Mouse (Mus musculus): ENCODE data around the gene Scamp5. TPM values are rescaled to one million over a fixed set of nuclear protein-coding genes. Genes with fewer than 3 reads are reported as not detected.

The Scamp5 gene
- 7.2 and 8.2 TPM in 2 replicates for polyA plus RNA-seq (2015; fragmentation: Nextera tagmentation; extraction: Ambion mirVana)

DNA sequence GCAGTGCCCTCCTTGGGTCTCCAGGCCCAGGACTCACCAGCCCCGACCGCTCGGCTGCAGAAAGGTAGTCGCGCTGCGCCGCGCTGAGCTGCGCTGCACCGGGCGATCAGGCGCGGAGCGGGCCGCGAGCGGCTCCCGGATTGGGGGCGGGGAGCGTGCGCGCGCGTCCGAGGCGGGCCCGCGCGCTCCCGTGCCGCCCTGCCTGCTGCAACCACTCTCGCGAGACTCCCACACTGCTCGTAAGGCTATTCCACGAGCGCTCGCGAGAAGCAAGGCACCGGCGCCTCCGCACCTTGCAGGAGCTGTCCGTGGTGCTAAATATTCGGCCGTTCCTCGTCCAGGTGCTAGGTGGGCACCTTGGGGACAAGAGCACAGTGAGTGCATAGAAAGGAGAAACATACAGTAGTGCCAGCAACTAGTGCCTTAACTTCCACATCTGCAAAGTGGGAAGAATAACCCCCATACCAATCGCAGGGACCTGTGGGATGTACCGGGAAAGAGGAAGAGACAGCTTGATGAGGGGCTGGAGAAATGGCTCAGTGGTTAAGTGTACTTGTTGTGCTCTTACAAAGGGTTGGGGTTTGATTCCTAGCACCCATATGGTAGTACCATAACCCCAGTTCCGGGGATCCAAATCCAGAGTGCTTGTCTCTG lies at the start of gene Scamp5:
TSS of gene Scamp5 (minus strand) at position 165 of the 654 bp plus-strand sequence.
- DNase-seq = peak; percentile 67
- H3K4me3 ChIP-seq (replicated peaks) = peak within 1 kb of the TSS; percentile 61
- H3K27me3 ChIP-seq = peaks cover 26% of the 10 kb centered on the region
- H3K9ac ChIP-seq = peak within 1 kb of the TSS; percentile 62
- no peaks in the 10 kb centered on the region for H3K36me3 ChIP-seq
- H3K4me2 ChIP-seq = peak within 1 kb of the TSS; percentile 70
- H3K4me1 ChIP-seq (replicated peaks) = peaks cover 29% of the 10 kb centered on the region
- 1% methylated on average over 48 of the region's 48 CpGs for WGBS (ENCODE audit: insufficient replicate concordance)
- H3K9me3 ChIP-seq (replicated peaks) = no peaks in the 10 kb centered on the region
- H3K27ac ChIP-seq = no peak within 1 kb of the TSS
- peak; percentile 74 for ATAC-seq (ENCODE audit: low read depth)

GRCm38 (mm10) chr9:57517113-57517512 lies 49.3 kb upstream of the Scamp5 start:
- DNase-seq = peak; percentile 51
- no peak overlapping the region for H3K27ac ChIP-seq
- H3K9me3 ChIP-seq (replicated peaks) = no peaks in the 10 kb centered on the region
- H3K4me1 ChIP-seq (replicated peaks) = peaks cover 11% of the 10 kb centered on the region
- peaks cover 6% of the 10 kb centered on the region; the same call in 1 of the 2 replicates for H3K27me3 ChIP-seq
- H3K4me3 ChIP-seq (replicated peaks) = no peak overlapping the region
- no peak overlapping the region for H3K9ac ChIP-seq
- 4% methylated on average over 3 of the region's 3 CpGs for WGBS (ENCODE audit: insufficient replicate concordance)
- ATAC-seq (ENCODE audit: low read depth) = no peak
- no peak overlapping the region for H3K4me2 ChIP-seq
- no peaks in the 10 kb centered on the region for H3K36me3 ChIP-seq

DNA sequence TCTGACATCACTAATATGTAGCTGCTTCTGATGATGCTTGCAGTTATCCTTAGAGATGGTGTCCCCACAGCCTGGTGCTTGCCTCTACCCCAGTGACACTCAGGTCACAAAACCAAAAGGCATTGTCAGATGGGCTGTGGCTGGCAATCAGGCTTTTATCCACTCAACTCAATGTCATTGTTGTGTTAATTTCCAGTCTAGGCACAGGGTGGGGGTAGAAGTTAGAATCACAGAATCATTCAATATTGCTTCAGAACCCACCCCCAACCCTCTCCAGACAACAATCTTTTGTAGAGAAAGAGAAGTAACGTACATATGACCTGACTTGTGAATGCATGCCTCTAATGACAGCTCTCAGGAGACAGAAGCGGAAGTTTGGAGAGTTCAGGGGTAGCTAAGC lies 42.7 kb upstream of the Scamp5 start:
- Histone ChIP-seq H3K4me1 (replicated peaks) (peaks cover 25% of the 10 kb centered on the region), H3K4me2 (no peak overlapping the region), H3K27me3 (peaks cover 43% of the 10 kb centered on the region), H3K9ac (no peak overlapping the region), H3K4me3 (replicated peaks) (no peak overlapping the region), H3K36me3 (no peaks in the 10 kb centered on the region), H3K9me3 (replicated peaks) (no peaks in the 10 kb centered on the region), H3K27ac (no peak overlapping the region)
- ATAC-seq (ENCODE audit: low read depth) (no peak), DNase-seq (no peak)
- 37% methylated on average over 2 of the region's 2 CpGs for WGBS (ENCODE audit: insufficient replicate concordance)

DNA sequence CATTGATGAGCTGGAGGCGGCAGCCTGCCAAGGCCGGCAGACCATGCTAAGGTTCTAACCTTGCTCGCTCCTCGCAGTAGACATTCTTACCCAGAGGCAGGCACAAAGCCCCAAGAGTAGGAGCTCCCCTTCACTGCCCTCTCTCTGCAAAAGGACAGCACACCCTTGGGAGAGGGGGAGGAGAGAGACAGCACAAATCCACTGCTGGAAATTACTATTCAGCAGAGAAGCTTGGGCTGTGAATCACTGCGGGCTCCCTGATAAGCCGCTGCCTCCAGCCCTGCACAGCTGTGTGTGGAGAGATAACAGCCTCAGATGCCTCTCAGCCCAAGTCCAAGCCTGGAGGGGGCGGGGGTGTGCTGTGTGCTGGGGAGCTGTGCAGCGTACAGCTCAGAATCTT lies 37.8 kb upstream of the Scamp5 start:
- Histone ChIP-seq H3K9me3 (replicated peaks) (no peaks in the 10 kb centered on the region), H3K27me3 (peaks cover 85% of the 10 kb centered on the region), H3K4me3 (replicated peaks) (0 out of 2 replicates have a peak overlapping the region, but pooled peaks have one; percentile 7), H3K36me3 (no peaks in the 10 kb centered on the region), H3K4me1 (replicated peaks) (peaks cover 52% of the 10 kb centered on the region), H3K4me2 (peak overlapping the region; percentile 37), H3K27ac (0 out of 2 replicates have a peak overlapping the region, but pooled peaks have one; percentile 18), H3K9ac (no peak overlapping the region)
- peak; percentile 99 for ATAC-seq (ENCODE audit: low read depth)
- peak; percentile 86 for DNase-seq
- WGBS (ENCODE audit: insufficient replicate concordance) = under 1% methylated on average over 8 of the region's 8 CpGs

- DNase-seq = no peak
- peaks cover 48% of the 10 kb centered on the region for H3K4me1 ChIP-seq (replicated peaks)
- no peaks in the 10 kb centered on the region for H3K36me3 ChIP-seq
- H3K27ac ChIP-seq = no peak overlapping the region
- H3K27me3 ChIP-seq = peaks cover 85% of the 10 kb centered on the region
- peak overlapping the region; percentile 69 for H3K4me2 ChIP-seq
- WGBS (ENCODE audit: insufficient replicate concordance) = 39% methylated on average over 10 of the region's 10 CpGs
- no peak for ATAC-seq (ENCODE audit: low read depth)
- no peaks in the 10 kb centered on the region for H3K9me3 ChIP-seq (replicated peaks)
- no peak overlapping the region for H3K9ac ChIP-seq
- peak overlapping the region; percentile 50; the same call in 1 of the 2 replicates for H3K4me3 ChIP-seq (replicated peaks)
Observed at GRCm38 (mm10) chr9:57504891-57505290, 37.0 kb upstream of the Scamp5 start.

GRCm38 (mm10) chr9:57504381-57504700 lies 36.5 kb upstream of the Scamp5 start:
- no peak for DNase-seq
- H3K9me3 ChIP-seq (replicated peaks) = no peaks in the 10 kb centered on the region
- H3K27ac ChIP-seq = no peak overlapping the region
- H3K4me1 ChIP-seq (replicated peaks) = peaks cover 45% of the 10 kb centered on the region
- no peak for ATAC-seq (ENCODE audit: low read depth)
- H3K4me2 ChIP-seq = peak overlapping the region; percentile 69
- H3K4me3 ChIP-seq (replicated peaks) = peak overlapping the region; percentile 50
- peaks cover 88% of the 10 kb centered on the region for H3K27me3 ChIP-seq
- H3K9ac ChIP-seq = peak overlapping the region; percentile 9; the same call in 1 of the 2 replicates
- no peaks in the 10 kb centered on the region for H3K36me3 ChIP-seq
- 1% methylated on average over 34 of the region's 34 CpGs for WGBS (ENCODE audit: insufficient replicate concordance)

- no peak for DNase-seq
- Histone ChIP-seq H3K9me3 (replicated peaks) (no peaks in the 10 kb centered on the region), H3K27ac (no peak within 1 kb of the TSS), H3K4me2 (peak within 1 kb of the TSS; percentile 69), H3K27me3 (peaks cover 90% of the 10 kb centered on the region), H3K9ac (peak within 1 kb of the TSS; percentile 9; the same call in 1 of the 2 replicates), H3K4me3 (replicated peaks) (peak within 1 kb of the TSS; percentile 50), H3K4me1 (replicated peaks) (peaks cover 45% of the 10 kb centered on the region), H3K36me3 (no peaks in the 10 kb centered on the region)
- whole genome bisulfite sequencing (ENCODE audit: insufficient replicate concordance) = 1% methylated on average over 46 of the region's 46 CpGs
- no peak for ATAC-seq (ENCODE audit: low read depth)
Observed at GRCm38 (mm10) chr9:57503622-57504380, 35.9 kb upstream of the Scamp5 start, which contains the start of gene Rpp25. TSS of gene Rpp25 (plus strand) at chr9:57504026.

DNA sequence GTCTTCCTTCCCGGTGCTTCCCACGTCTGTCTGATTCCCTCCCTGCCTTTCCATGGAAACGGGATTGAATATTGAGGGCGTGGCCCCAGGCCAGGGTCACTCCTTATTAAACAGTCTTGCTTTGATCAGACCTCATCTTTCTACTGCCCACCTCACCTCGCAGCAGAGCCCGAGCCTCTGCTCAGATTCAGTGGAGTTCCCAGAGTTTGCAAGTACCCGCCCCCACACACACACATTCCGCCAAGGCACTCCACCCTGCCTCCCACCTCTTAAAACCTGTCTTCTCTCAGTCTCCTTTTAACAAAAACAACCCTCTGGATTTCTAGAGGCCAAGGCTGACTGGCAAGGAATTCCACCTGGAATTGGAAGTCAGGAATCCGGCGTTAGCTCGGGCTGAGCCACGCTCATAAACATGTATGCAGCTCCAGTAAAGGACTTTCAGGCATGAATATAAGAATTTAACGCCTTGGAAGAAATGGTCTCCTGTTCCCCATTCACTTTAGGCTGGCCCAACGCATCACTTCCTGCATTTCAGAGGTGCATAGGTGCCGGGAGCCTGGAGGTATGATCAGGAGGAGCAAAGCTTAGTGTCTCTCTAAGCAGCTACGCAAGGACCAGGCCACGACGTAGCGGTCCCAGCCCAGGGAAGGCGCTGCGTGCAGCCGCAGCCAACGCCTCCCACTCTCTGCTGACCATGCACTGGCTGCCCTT lies 35.2 kb upstream of the Scamp5 start:
- ATAC-seq (ENCODE audit: low read depth) (no peak), DNase-seq (no peak)
- WGBS (ENCODE audit: insufficient replicate concordance) = 7% methylated on average over 23 of the region's 23 CpGs
- H3K36me3 ChIP-seq = no peaks in the 10 kb centered on the region
- H3K4me2 ChIP-seq = peak overlapping the region; percentile 69
- peak overlapping the region; percentile 50 for H3K4me3 ChIP-seq (replicated peaks)
- peaks cover 94% of the 10 kb centered on the region for H3K27me3 ChIP-seq
- H3K4me1 ChIP-seq (replicated peaks) = peaks cover 45% of the 10 kb centered on the region
- H3K9me3 ChIP-seq (replicated peaks) = no peaks in the 10 kb centered on the region
- H3K9ac ChIP-seq = no peak overlapping the region
- H3K27ac ChIP-seq = no peak overlapping the region

GRCm38 (mm10) chr9:57501861-57502260 lies 34.0 kb upstream of the Scamp5 start:
- peaks cover 99% of the 10 kb centered on the region for H3K27me3 ChIP-seq
- H3K9me3 ChIP-seq (replicated peaks) = no peaks in the 10 kb centered on the region
- H3K4me3 ChIP-seq (replicated peaks) = no peak overlapping the region
- H3K36me3 ChIP-seq = no peaks in the 10 kb centered on the region
- H3K4me1 ChIP-seq (replicated peaks) = peaks cover 40% of the 10 kb centered on the region
- ATAC-seq (ENCODE audit: low read depth) = no peak
- H3K27ac ChIP-seq = no peak overlapping the region
- 6% methylated on average over 20 of the region's 20 CpGs for WGBS (ENCODE audit: insufficient replicate concordance)
- no peak overlapping the region for H3K9ac ChIP-seq
- no peak overlapping the region for H3K4me2 ChIP-seq
- DNase-seq = no peak

DNA sequence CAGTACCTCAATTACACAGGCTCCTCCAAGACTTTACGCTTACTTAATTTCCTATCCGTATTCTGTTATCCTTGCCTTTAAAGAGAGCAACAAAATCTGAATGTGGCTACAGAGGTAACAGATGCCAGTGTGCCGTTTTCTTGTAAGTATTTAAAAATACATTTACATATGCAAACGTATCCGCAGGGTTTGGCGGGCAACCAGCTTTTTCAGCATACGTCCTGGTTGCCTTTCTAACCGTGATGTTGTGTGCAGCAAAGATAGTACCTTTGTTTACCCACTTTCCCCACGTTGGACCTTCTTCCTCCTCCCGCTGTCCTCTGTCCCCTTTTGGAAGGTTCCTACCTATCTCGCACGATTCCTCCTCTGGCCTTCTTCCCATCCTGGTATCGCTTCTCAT lies 33.6 kb upstream of the Scamp5 start:
- Histone ChIP-seq H3K36me3 (no peaks in the 10 kb centered on the region), H3K4me2 (no peak overlapping the region), H3K27me3 (peaks cover 97% of the 10 kb centered on the region), H3K9ac (no peak overlapping the region), H3K4me3 (replicated peaks) (no peak overlapping the region), H3K4me1 (replicated peaks) (peaks cover 36% of the 10 kb centered on the region), H3K27ac (no peak overlapping the region), H3K9me3 (replicated peaks) (no peaks in the 10 kb centered on the region)
- no peak for DNase-seq
- ATAC-seq (ENCODE audit: low read depth) = no peak
- 16% methylated on average over 13 of the region's 13 CpGs for WGBS (ENCODE audit: insufficient replicate concordance)

GRCm38 (mm10) chr9:57498536-57498935 lies 30.7 kb upstream of the Scamp5 start:
- no peak for DNase-seq
- no peak overlapping the region for H3K4me2 ChIP-seq
- no peaks in the 10 kb centered on the region for H3K9me3 ChIP-seq (replicated peaks)
- peaks cover 76% of the 10 kb centered on the region for H3K27me3 ChIP-seq
- no peak for ATAC-seq (ENCODE audit: low read depth)
- no peak overlapping the region for H3K4me3 ChIP-seq (replicated peaks)
- 62% methylated on average over 7 of the region's 7 CpGs for WGBS (ENCODE audit: insufficient replicate concordance)
- no peak overlapping the region for H3K27ac ChIP-seq
- H3K9ac ChIP-seq = no peak overlapping the region
- peaks cover 7% of the 10 kb centered on the region for H3K4me1 ChIP-seq (replicated peaks)
- no peaks in the 10 kb centered on the region for H3K36me3 ChIP-seq

Data from liver, embryonic 13.5 days (tissue).